Mouse (Mus musculus) heart, postnatal 0 days (tissue): ENCODE results near the gene Cpox.

Experiments used
- CTCF ChIP-seq: IDR thresholded peaks from 2 replicates; pipeline ENCODE4 v1.5.1; 2016; ENCODE audit warnings: antibody characterized with exemption, control low read depth, low read depth
- EP300 ChIP-seq: IDR thresholded peaks from 2 replicates; pipeline ENCODE4 v1.6.1; 2016; ENCODE audit warnings: antibody characterized with exemption, low read depth

DNA sequence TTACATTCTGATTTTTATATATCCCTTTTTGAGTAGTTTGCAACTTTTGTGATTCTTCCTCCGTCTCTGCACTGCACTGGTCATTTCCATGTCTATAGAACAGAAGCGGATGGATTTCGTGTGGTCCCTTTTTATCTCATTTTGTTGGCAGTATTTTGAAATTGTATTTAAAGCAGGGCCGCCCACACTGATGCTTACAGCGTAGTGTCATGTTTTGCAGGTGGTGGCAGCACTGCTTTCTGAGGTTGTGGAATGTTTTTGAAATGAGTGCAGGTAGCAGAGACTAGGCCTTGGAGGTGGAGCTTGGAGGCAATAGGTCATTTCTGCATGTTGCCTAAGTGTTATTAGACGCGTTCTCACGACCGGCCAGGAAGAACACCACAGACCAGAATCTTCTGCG is 20.1 kb upstream of the Cpox start:
- TF ChIP-seq CTCF (no peak), EP300 (no peak)
